Mouse (Mus musculus) MEL (cell line): ENCODE measurements around the gene Cd44. TPM values are rescaled to one million over a fixed set of nuclear protein-coding genes. Genes with fewer than 3 reads are reported as not detected.
A peak's percentile ranks its signal among the peaks of the same experiment; 100 is the strongest.

Experiments
- DNase-seq: peaks from one replicate; pipeline ENCODE4 v3.0.0; 2011; ENCODE audit warnings: low read depth, low spot score
- H3K27ac ChIP-seq: 2 replicates; pipeline ENCODE4 v1.5.1; 2012; ENCODE audit warnings: low read depth, mild to moderate bottlenecking, control low read depth, low read length, moderate library complexity; ENCODE audit not compliant: control insufficient read depth
- H3K27me3 ChIP-seq, 2 experiments: fragments of 150-350 bp in 1 of 2; sonication (generic) in 1 of 2; 2 replicates each; pipeline ENCODE4 v1.6.1; 2012; ENCODE audit warnings: low read length in 2 of 2, mild to moderate bottlenecking in 2 of 2, improper control_type of control experiment in 1 of 2, moderate library complexity in 1 of 2; ENCODE audit not compliant: insufficient read depth in 2 of 2, control insufficient read depth in 1 of 2
- H3K36me3 ChIP-seq, 2 experiments: 2 replicates each; pipeline ENCODE4 v1.6.1; 2012 to 2014; ENCODE audit warnings: low read length in 2 of 2, improper control_type of control experiment in 1 of 2, inconsistent platforms in 1 of 2, mild to moderate bottlenecking in 1 of 2; ENCODE audit not compliant: insufficient read depth in 2 of 2, control insufficient read depth in 1 of 2
- H3K4me1 ChIP-seq, 2 experiments: fragments of 150-350 bp in 1 of 2; sonication (generic) in 1 of 2; 2 replicates each; pipeline ENCODE4 v1.6.1; 2012; ENCODE audit warnings: low read length in 2 of 2, improper control_type of control experiment in 1 of 2, mild to moderate bottlenecking in 1 of 2; ENCODE audit not compliant: insufficient read depth in 2 of 2, control insufficient read depth in 1 of 2
- H3K4me3 ChIP-seq, 2 experiments: fragments of 150-350 bp in 1 of 2; sonication (generic) in 1 of 2; 2 replicates each; pipeline ENCODE4 v1.5.1; 2012; ENCODE audit warnings: low read depth in 2 of 2, low read length in 2 of 2, mild to moderate bottlenecking in 2 of 2, moderate library complexity in 2 of 2, control low read depth in 1 of 2, improper control_type of control experiment in 1 of 2; ENCODE audit not compliant: control insufficient read depth in 1 of 2, insufficient read depth in 1 of 2
- H3K79me2 ChIP-seq: 2 replicates; pipeline ENCODE4 v1.6.1; 2012; ENCODE audit warnings: mild to moderate bottlenecking, low read length, moderate library complexity; ENCODE audit not compliant: control insufficient read depth, poor library complexity, insufficient read depth
- H3K9ac ChIP-seq: 2 replicates; pipeline ENCODE4 v1.6.1; 2012; ENCODE audit warnings: low read depth, mild to moderate bottlenecking, control low read depth, low read length, moderate library complexity; ENCODE audit not compliant: control insufficient read depth, poor library complexity, severe bottlenecking
- H3K9me3 ChIP-seq: fragments of 150-350 bp; sonication (generic); replicated peaks from 2 replicates; pipeline ENCODE4 v1.6.1; 2012; ENCODE audit warnings: mild to moderate bottlenecking, low read length, improper control_type of control experiment, moderate library complexity; ENCODE audit not compliant: insufficient read depth
- E2F4 ChIP-seq: IDR thresholded peaks from 2 replicates; pipeline ENCODE4 v1.6.1; 2011; ENCODE audit warnings: low read depth, low read length, improper control_type of control experiment, borderline replicate concordance
- EP300 ChIP-seq, 2 experiments: IDR thresholded peaks; 2 replicates each; pipeline ENCODE4 v1.6.1; 2011; ENCODE audit warnings: improper control_type of control experiment in 2 of 2, low read length in 2 of 2, low read depth in 1 of 2, mild to moderate bottlenecking in 1 of 2
- ETS1 ChIP-seq: IDR thresholded peaks from 2 replicates; pipeline ENCODE4 v1.6.1; 2012; ENCODE audit warnings: low read depth, mild to moderate bottlenecking, inconsistent platforms, low read length, improper control_type of control experiment, moderate library complexity
- JUND ChIP-seq: IDR thresholded peaks from 2 replicates; pipeline ENCODE4 v1.6.1; 2011; ENCODE audit warnings: low read depth, mild to moderate bottlenecking, improper control_type of control experiment, low read length
- KAT2A ChIP-seq: conservative IDR thresholded peaks from 2 replicates; pipeline ENCODE4 v1.6.1; 2012; ENCODE audit warnings: low read depth, low read length, improper control_type of control experiment, inconsistent platforms
- MAFK ChIP-seq: IDR thresholded peaks from 2 replicates; pipeline ENCODE4 v1.6.1; 2011; ENCODE audit warnings: low read depth, mild to moderate bottlenecking, low read length, improper control_type of control experiment, borderline replicate concordance
- MAZ ChIP-seq: IDR thresholded peaks from 2 replicates; pipeline ENCODE4 v1.6.1; 2012; ENCODE audit warnings: low read depth, mild to moderate bottlenecking, inconsistent platforms, low read length, improper control_type of control experiment
- MEF2A ChIP-seq: IDR thresholded peaks from 2 replicates; pipeline ENCODE4 v1.6.1; 2014; ENCODE audit warnings: low read depth, mild to moderate bottlenecking, inconsistent platforms, low read length, improper control_type of control experiment; ENCODE audit not compliant: poor library complexity, insufficient replicate concordance, severe bottlenecking; ENCODE audit errors: extremely low read depth
- MXI1 ChIP-seq: IDR thresholded peaks from 2 replicates; pipeline ENCODE4 v1.6.1; 2011; ENCODE audit warnings: mild to moderate bottlenecking, low read depth, low read length, improper control_type of control experiment
- MYB ChIP-seq: IDR thresholded peaks from 2 replicates; pipeline ENCODE4 v1.6.1; 2011; ENCODE audit warnings: mild to moderate bottlenecking, low read depth, low read length, improper control_type of control experiment
- MYC ChIP-seq: IDR thresholded peaks from 2 replicates; pipeline ENCODE4 v1.6.1; 2011; ENCODE audit warnings: low read depth, mild to moderate bottlenecking, low read length, improper control_type of control experiment, moderate library complexity
- POLR2A ChIP-seq, 2 experiments: IDR thresholded peaks; 2 replicates each; pipeline ENCODE4 v1.6.1; 2011 to 2012; ENCODE audit warnings: low read length in 2 of 2, mild to moderate bottlenecking in 2 of 2, control low read depth in 1 of 2, improper control_type of control experiment in 1 of 2, low read depth in 1 of 2, moderate library complexity in 1 of 2; ENCODE audit not compliant: control insufficient read depth in 1 of 2, insufficient read depth in 1 of 2, poor library complexity in 1 of 2
- POLR2AphosphoS5 ChIP-seq: IDR thresholded peaks from 2 replicates; pipeline ENCODE4 v1.6.1; 2012; ENCODE audit warnings: low read depth, borderline replicate concordance, mild to moderate bottlenecking, inconsistent platforms, low read length, moderate library complexity, mixed read lengths
- RAD21 ChIP-seq: IDR thresholded peaks from 2 replicates; pipeline ENCODE4 v1.6.1; 2011; ENCODE audit warnings: mild to moderate bottlenecking, low read depth, low read length, improper control_type of control experiment
- SIN3A ChIP-seq: IDR thresholded peaks from 2 replicates; pipeline ENCODE4 v1.6.1; 2012; ENCODE audit warnings: low read length, improper control_type of control experiment, inconsistent platforms
- SMC3 ChIP-seq: IDR thresholded peaks from 2 replicates; pipeline ENCODE4 v1.6.1; 2011; ENCODE audit warnings: low read depth, low read length, improper control_type of control experiment
- TBP ChIP-seq: IDR thresholded peaks from 2 replicates; pipeline ENCODE4 v1.8.0; 2011; ENCODE audit warnings: low read depth, low read length, improper control_type of control experiment
- UBTF ChIP-seq: IDR thresholded peaks from 2 replicates; pipeline ENCODE4 v1.6.1; 2012; ENCODE audit warnings: low read depth, mild to moderate bottlenecking, inconsistent platforms, low read length, improper control_type of control experiment, moderate library complexity, borderline replicate concordance; ENCODE audit not compliant: insufficient read depth
- USF1 ChIP-seq: IDR thresholded peaks from 2 replicates; pipeline ENCODE4 v1.6.1; 2014; ENCODE audit warnings: low read depth, mild to moderate bottlenecking, inconsistent platforms, low read length, improper control_type of control experiment, moderate library complexity
- USF2 ChIP-seq, 2 experiments: IDR thresholded peaks; 2 replicates each; pipeline ENCODE4 v1.6.1; 2011 to 2012; ENCODE audit warnings: improper control_type of control experiment in 2 of 2, low read length in 2 of 2, borderline replicate concordance in 1 of 2, inconsistent platforms in 1 of 2, low read depth in 1 of 2, mild to moderate bottlenecking in 1 of 2; ENCODE audit not compliant: insufficient read depth in 1 of 2
- ZKSCAN1 ChIP-seq: IDR thresholded peaks from 2 replicates; pipeline ENCODE4 v1.6.1; 2012; ENCODE audit warnings: low read depth, mild to moderate bottlenecking, inconsistent platforms, low read length, improper control_type of control experiment, moderate library complexity
- ZMIZ1 ChIP-seq: IDR thresholded peaks from 2 replicates; pipeline ENCODE4 v1.6.1; 2012; ENCODE audit warnings: low read depth, mild to moderate bottlenecking, inconsistent platforms, low read length, improper control_type of control experiment, moderate library complexity
- polyA plus RNA-seq, 2 experiments: library from polyadenylated mRNA; stranded (reverse) in 1 of 2; unstranded in 1 of 2; fragments of >175 nt in 1 of 2; fragments of >200 nt in 1 of 2; gene quantifications; 2 replicates each; pipeline versions ENCODE4 v1.2.1 to v1.2.4; 2012; ENCODE audit warnings: low replicate concordance in 2 of 2, low read depth in 1 of 2; ENCODE audit not compliant: insufficient read length in 2 of 2, insufficient read depth in 1 of 2, missing spikeins in 1 of 2
- total RNA-seq: library from RNA; depleted of rRNA; stranded (reverse); fragments of 300-350 nt; gene quantifications from 2 replicates; pipeline ENCODE4 v1.2.3, GENCODE M21; 2012

Cd44 gene
- total and polyA plus RNA-seq, 3 experiments, result 43.8 to 226 (median 53.9) TPM

DNA sequence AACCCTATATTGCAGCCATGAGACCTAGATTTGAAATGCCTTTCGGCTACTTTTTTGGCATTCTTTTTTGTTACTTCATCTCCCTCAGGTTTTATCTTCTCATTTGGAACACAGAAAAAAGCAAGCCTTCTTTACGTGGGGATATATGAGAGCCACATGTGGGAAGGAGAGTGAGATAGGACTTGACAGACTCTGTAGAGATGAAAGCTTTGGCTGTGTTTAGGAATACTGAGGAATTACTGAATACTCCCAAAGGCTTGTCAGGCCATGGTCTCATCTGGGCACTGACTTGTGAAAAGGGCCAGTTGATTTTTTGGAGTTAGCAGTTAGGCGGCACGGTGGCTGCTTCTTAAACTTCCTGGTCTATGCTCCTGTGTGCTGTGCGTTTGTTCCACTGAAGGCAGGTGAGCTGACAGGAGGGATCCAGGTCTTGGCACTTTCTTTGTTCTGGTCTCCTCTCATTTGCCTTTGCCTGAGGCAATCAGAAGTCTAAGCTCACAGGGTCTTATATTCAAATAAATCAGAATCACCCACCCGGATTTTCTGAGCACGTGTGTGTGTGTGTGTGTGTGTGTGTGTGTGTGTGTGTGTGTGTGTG is 43.0 kb upstream of the Cd44 start:
- DNase-seq, result no peak
- TF ChIP-seq MAFK, result no peak
- TF ChIP-seq E2F4, result no peak
- no peak for TF ChIP-seq KAT2A
- TF ChIP-seq ZMIZ1, result no peak
- no peak; the same call in 1 of the 2 replicates for TF ChIP-seq SIN3A
- no peak for TF ChIP-seq MEF2A
- TF ChIP-seq SMC3, result no peak
- no peak for TF ChIP-seq USF2 (IDR thresholded peaks at IDR 0.05; ENCODE audit: borderline replicate concordance in 1 of 2, insufficient read depth in 1 of 2, low read depth in 1 of 2, low read length in 2 of 2)
- TF ChIP-seq ETS1, result no peak
- no peak for TF ChIP-seq MAZ
- TF ChIP-seq EP300 (IDR thresholded peaks at IDR 0.05; ENCODE audit: low read depth in 1 of 2, low read length in 2 of 2), result no peak
- no peak for TF ChIP-seq USF1
- TF ChIP-seq POLR2A (IDR thresholded peaks at IDR 0.05; ENCODE audit: control insufficient read depth in 1 of 2, insufficient read depth in 1 of 2, low read depth in 1 of 2, low read length in 2 of 2, poor library complexity in 1 of 2), result no peak
- no peak for TF ChIP-seq MYB
- no peak for TF ChIP-seq POLR2AphosphoS5
- no peak for TF ChIP-seq UBTF
- Histone ChIP-seq H3K9ac (no peak overlapping the region), H3K27me3 (peaks cover 0 to 3% of the 10 kb centered on the region in 2 experiments; a peak in 2 of 4 replicates), H3K27ac (no peak overlapping the region), H3K9me3 (no peaks in the 10 kb centered on the region), H3K36me3 (peaks cover 0 to 30% of the 10 kb centered on the region in 2 experiments; a peak in 2 of 4 replicates), H3K4me3 (no peak overlapping the region), H3K4me1 (peaks cover 0 to 33% of the 10 kb centered on the region in 2 experiments; a peak in 3 of 4 replicates), H3K79me2 (no peaks in the 10 kb centered on the region)

DNA sequence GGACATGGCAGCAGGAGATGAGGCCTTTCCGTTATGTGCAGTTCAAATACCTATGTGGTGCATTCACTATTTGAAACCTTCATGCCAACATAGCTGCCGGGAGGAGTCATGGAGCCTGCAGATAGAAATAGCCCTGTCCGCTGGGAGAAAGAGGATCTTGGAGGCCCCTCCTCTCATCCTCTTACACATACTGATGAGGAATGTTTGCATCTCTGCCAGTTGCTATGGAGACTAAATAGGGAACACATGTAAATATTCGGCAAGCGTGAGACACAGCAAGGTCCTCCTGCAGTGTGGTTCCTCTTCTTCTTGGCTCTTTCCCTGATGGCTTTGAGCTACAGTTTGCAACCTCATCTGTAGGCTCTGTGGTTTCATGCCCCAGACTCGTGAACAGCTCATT is 42.5 kb upstream of the Cd44 start:
- DNase-seq, result peak; percentile 92
- H3K36me3 ChIP-seq, result peaks cover 0 to 29% of the 10 kb centered on the region in 2 experiments; a peak in 2 of 4 replicates
- H3K79me2 ChIP-seq, result no peaks in the 10 kb centered on the region
- peaks cover 0 to 31% of the 10 kb centered on the region in 2 experiments; a peak in 3 of 4 replicates for H3K4me1 ChIP-seq
- H3K27ac ChIP-seq, result no peak overlapping the region
- TF ChIP-seq MYC, result peak; percentile 69; the same call in 1 of the 2 replicates
- no peak for TF ChIP-seq RAD21
- peak; percentile 57 for TF ChIP-seq SIN3A
- no peak for TF ChIP-seq MEF2A
- TF ChIP-seq MXI1, result peak; percentile 46; the same call in 1 of the 2 replicates
- peak; percentile 53; the same call in 1 of the 2 replicates for TF ChIP-seq TBP
- TF ChIP-seq EP300 (IDR thresholded peaks at IDR 0.05; ENCODE audit: low read depth in 1 of 2, low read length in 2 of 2), result peak in 1 of 2 experiments; percentile 10; a peak in 1 of 4 replicates
- no peak for TF ChIP-seq ZKSCAN1
- no peak for TF ChIP-seq JUND
- no peak overlapping the region for H3K9ac ChIP-seq
- H3K4me3 ChIP-seq, result no peak overlapping the region
- peaks cover 0 to 3% of the 10 kb centered on the region in 2 experiments; a peak in 2 of 4 replicates for H3K27me3 ChIP-seq
- H3K9me3 ChIP-seq, result no peaks in the 10 kb centered on the region
